Mouse (Mus musculus): ENCODE measurements at regions not wholly inside any gene's neighbourhood (a gene's known extent, or its start where the extent isn't known, plus 50 kb on each side); places are given as distances from the start of the nearest gene placed in this dataset.

DNA sequence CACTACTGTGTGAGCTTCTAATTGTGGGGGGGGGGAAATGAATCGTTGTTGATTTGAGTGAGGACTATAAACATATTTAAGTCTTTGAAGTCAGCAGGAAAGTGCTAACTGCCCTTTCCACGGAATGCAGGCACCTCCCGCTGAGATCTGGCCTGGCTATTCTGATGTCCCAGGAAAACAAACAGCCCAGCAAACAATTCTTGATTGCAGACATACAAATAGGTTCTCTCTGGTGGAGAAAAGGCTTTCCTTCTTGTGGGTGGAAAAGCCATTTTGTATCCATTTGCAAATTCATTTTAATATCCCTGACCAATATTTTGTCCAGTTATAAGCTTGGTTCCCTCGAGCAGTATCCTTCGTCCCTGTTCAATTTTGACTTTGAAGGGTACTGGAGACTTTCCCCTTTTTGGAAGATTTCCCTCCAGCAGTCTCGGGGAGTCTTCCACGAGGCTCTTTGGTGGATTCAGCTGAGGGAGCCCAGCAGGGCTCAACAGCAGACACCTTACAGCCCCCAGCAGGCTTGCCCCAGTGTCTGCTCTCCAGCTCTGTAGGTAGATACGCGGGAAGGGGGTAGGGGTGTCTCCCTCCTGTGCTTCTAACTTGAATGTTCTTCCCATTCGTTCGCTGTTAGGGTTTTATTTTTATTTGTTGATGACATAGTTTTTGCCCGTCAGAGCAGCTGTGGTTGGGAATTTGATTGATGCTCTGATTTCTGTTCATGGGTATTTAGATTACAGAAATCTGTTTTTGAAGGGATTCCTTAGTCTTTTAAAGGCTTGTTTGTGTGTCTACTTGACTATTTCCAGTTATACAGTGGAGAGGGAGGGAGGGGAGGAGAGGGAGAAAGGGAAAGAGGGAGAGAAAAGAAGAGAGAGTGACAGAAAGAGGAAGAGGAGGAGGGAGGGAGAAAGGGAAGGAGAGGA, 64.9 kb upstream of the Cpm start:
- TF ChIP-seq CTCF (IDR thresholded peaks at IDR 0.05; ENCODE audit: extremely low read depth, insufficient read depth, low read length) (no peak), POLR2A (IDR thresholded peaks at IDR 0.05; ENCODE audit: extremely low read depth, insufficient read depth, low read length) (no peak)
